8 mouse cellular contexts compared by ENCODE assay signal in genomic region chr8:47990386-47990772, GRCm38 (mm10). TPM values are rescaled to one million over a fixed set of nuclear protein-coding genes. Genes with fewer than 3 reads are reported as not detected.
DNase-seq lines count a peak whose midpoint lies in the region; ATAC-seq lines count a peak whose summit lies in the region.

No protein-coding gene starts in this region.

- peaks cover 76% of the 10 kb centered on the region for H3K4me1 ChIP-seq in embryonic facial prominence, embryonic 10.5 days
- peaks cover 10% of the 10 kb centered on the region; the same call in 1 of the 2 replicates for H3K4me1 ChIP-seq in midbrain, embryonic 11.5 days (ENCODE audit: control insufficient read depth, insufficient read depth, low read length)

- intact Hi-C loops in left cerebral cortex, postnatal 4 days (cut with DNase I): no loop called here

- no peaks in the 10 kb centered on the region for H3K36me3 ChIP-seq in embryonic facial prominence, embryonic 10.5 days (replicated peaks)
- no peaks in the 10 kb centered on the region for H3K36me3 ChIP-seq in midbrain, embryonic 11.5 days (ENCODE audit: control insufficient read depth, insufficient read depth, low read length)

- peak overlapping the region; percentile 87 for H3K9ac ChIP-seq in midbrain, embryonic 11.5 days (ENCODE audit: low read length)

- under 1% methylated on average over 45 of the region's 45 CpGs for WGBS in embryonic facial prominence, embryonic 10.5 days
- WGBS in midbrain, embryonic 11.5 days: 2% methylated on average over 39 of the region's 45 CpGs

- H3K4me2 ChIP-seq in midbrain, embryonic 11.5 days: peak overlapping the region; percentile 85

- H3K4me3 ChIP-seq in embryonic facial prominence, embryonic 10.5 days: peak overlapping the region; percentile 69
- peak overlapping the region; percentile 59 for H3K4me3 ChIP-seq in midbrain, embryonic 11.5 days (ENCODE audit: low read depth, low read length)

- H3K9me3 ChIP-seq in embryonic facial prominence, embryonic 10.5 days: no peaks in the 10 kb centered on the region
- no peaks in the 10 kb centered on the region for H3K9me3 ChIP-seq in midbrain, embryonic 11.5 days (ENCODE audit: control insufficient read depth, low read length)

- peak overlapping the region; percentile 95 for H3K27ac ChIP-seq in embryonic facial prominence, embryonic 10.5 days (replicated peaks)
- H3K27ac ChIP-seq in midbrain, embryonic 11.5 days (ENCODE audit: low read depth, low read length): peak overlapping the region; percentile 77

- peak; percentile 98 for DNase-seq in adrenal gland, postnatal 14 days
- peak; percentile 99 for DNase-seq in embryonic facial prominence, embryonic 10.5 days (ENCODE audit: low spot score)
- peak; percentile 98 for DNase-seq in kidney, adult 11 months
- DNase-seq in left cerebral cortex, postnatal 4 days: peak; percentile 94
- peak; percentile 99 for DNase-seq in midbrain, embryonic 11.5 days (ENCODE audit: low spot score, missing footprints)
- DNase-seq in right cerebral cortex, postnatal 4 days: peak; percentile 92
- DNase-seq in yolk sac, embryonic 10.5 days (ENCODE audit: low spot score): peak; percentile 98

- H3K27me3 ChIP-seq in embryonic facial prominence, embryonic 10.5 days (replicated peaks; ENCODE audit: low read depth, poor library complexity, severe bottlenecking): no peaks in the 10 kb centered on the region
- no peaks in the 10 kb centered on the region for H3K27me3 ChIP-seq in midbrain, embryonic 11.5 days (ENCODE audit: control insufficient read depth, insufficient read depth, low read length)

- ATAC-seq in granulocyte monocyte progenitor cell, adult 5-6 weeks (replicated peaks; ENCODE audit: poor library complexity, severe bottlenecking): peak; percentile 81
- ATAC-seq in midbrain, embryonic 11.5 days (ENCODE audit: low FRiP score): peak; percentile 95

RNA-seq across cellular contexts. Expression of gene Wwc2, which starts 0.3 kb away (rescaled TPM):
- total RNA-seq in adrenal gland, postnatal 14 days (2021): 24.6 and 26.5 TPM in 2 replicates
- polyA plus RNA-seq in embryonic facial prominence, embryonic 10.5 days (2016; fragmentation: Nextera tagmentation; extraction: Ambion mirVana): 10.6 and 11.1 TPM in 2 replicates
- 4.2 and 8.9 TPM in 2 replicates for total RNA-seq in granulocyte monocyte progenitor cell, adult 5-6 weeks (2014; fragmentation: Nextera tagmentation)
- 5.8 and 6.7 TPM in 2 replicates for total RNA-seq in granulocyte monocyte progenitor cell, adult 5-6 weeks (2017)
- 10 to 100 TPM; 23.3 to 23.7 TPM for total RNA-seq in left cerebral cortex, postnatal 4 days (2021)
- polyA plus RNA-seq in midbrain, embryonic 11.5 days (2014; fragmentation: Nextera tagmentation; extraction: Ambion mirVana): 6.0 and 6.2 TPM in 2 replicates

Comparison
In these comparisons a context has a peak if more than half of its experiments do, and no peak if none do; other contexts are left out.
1. Peak in every context shown above with its lines: DNase-seq, ATAC-seq, H3K4me3 ChIP-seq and H3K27ac ChIP-seq.